Mouse (Mus musculus) gonadal fat pad, adult 2 months (tissue): ENCODE data around the gene Etv6. TPM values are rescaled to one million over a fixed set of nuclear protein-coding genes. Genes with fewer than 3 reads are reported as not detected.
"Not testable (repeated sequence)": the region's sequence is repeated elsewhere in the genome, so short reads cannot be mapped to it uniquely, and the experiment has no call there.

Experiments used
- DNase-seq: peaks from one replicate; pipeline ENCODE4 v3.0.0-alpha.2; 2012; ENCODE audit warnings: low read depth
- polyA plus RNA-seq: library from polyadenylated mRNA; depleted of rRNA; stranded (reverse); fragments of >200 nt; gene quantifications from 2 replicates; pipeline ENCODE4 v1.2.3, GENCODE M21; 2012; rRNA removed

Etv6 gene
- polyA plus RNA-seq, result 20.6 and 26.2 TPM in 2 replicates

GRCm38 (mm10) chr6:134035490-134036405 lies at the start of gene Etv6:
Gene Etv6 (plus strand): TSS chr6:134035700.
- DNase-seq, result no peak

GRCm38 (mm10) chr6:133986161-133986560 lies 49.3 kb upstream of the Etv6 start:
- DNase-seq, result no peak

GRCm38 (mm10) chr6:133987068-133987591 lies 48.4 kb upstream of the Etv6 start:
- DNase-seq, result no peak

GRCm38 (mm10) chr6:133988011-133988410 lies 47.5 kb upstream of the Etv6 start:
- DNase-seq, result no peak

- DNase-seq, result no peak
Observed at GRCm38 (mm10) chr6:133997461-133997860, 38.0 kb upstream of the Etv6 start.

- DNase-seq, result no peak
Observed at GRCm38 (mm10) chr6:133997935-133998334, 37.6 kb upstream of the Etv6 start.

- not testable (repeated sequence) for DNase-seq
Observed at GRCm38 (mm10) chr6:134014488-134015110, 20.9 kb upstream of the Etv6 start.

- DNase-seq, result no peak
Observed at GRCm38 (mm10) chr6:134018807-134019206, 16.7 kb upstream of the Etv6 start.

GRCm38 (mm10) chr6:134020821-134021220 lies 14.7 kb upstream of the Etv6 start:
- DNase-seq, result no peak

- no peak for DNase-seq
Observed at GRCm38 (mm10) chr6:134026264-134026663, 9.2 kb upstream of the Etv6 start.

- DNase-seq, result no peak
Observed at GRCm38 (mm10) chr6:134027022-134027421, 8.5 kb upstream of the Etv6 start.

GRCm38 (mm10) chr6:134032451-134032850 lies 3.0 kb upstream of the Etv6 start:
- DNase-seq, result no peak

GRCm38 (mm10) chr6:134034436-134034835 lies 1.1 kb upstream of the Etv6 start:
- no peak for DNase-seq

GRCm38 (mm10) chr6:134034904-134035489 lies 503 bp upstream of the Etv6 start:
- no peak for DNase-seq

GRCm38 (mm10) chr6:134036491-134036911 lies 1.0 kb downstream of the Etv6 start:
- DNase-seq, result no peak

- DNase-seq, result no peak
Observed at GRCm38 (mm10) chr6:134036951-134037431, 1.5 kb downstream of the Etv6 start.

GRCm38 (mm10) chr6:134037960-134038359 lies 2.5 kb downstream of the Etv6 start:
- no peak for DNase-seq

- no peak for DNase-seq
Observed at GRCm38 (mm10) chr6:134038881-134039280, 3.4 kb downstream of the Etv6 start.

GRCm38 (mm10) chr6:134039351-134039750 lies 3.9 kb downstream of the Etv6 start:
- DNase-seq, result no peak

- DNase-seq, result no peak
Observed at GRCm38 (mm10) chr6:134040312-134040711, 4.8 kb downstream of the Etv6 start.

GRCm38 (mm10) chr6:134041286-134041685 lies 5.8 kb downstream of the Etv6 start:
- DNase-seq, result no peak

- DNase-seq, result no peak
Observed at GRCm38 (mm10) chr6:134041916-134042315, 6.4 kb downstream of the Etv6 start.
